Mouse (Mus musculus) heart, embryonic 10.5 days (tissue): ENCODE measurements around the gene Hoxa7. TPM values are rescaled to one million over a fixed set of nuclear protein-coding genes. Genes with fewer than 3 reads are reported as not detected.
A peak's percentile ranks its signal among the peaks of the same experiment; 100 is the strongest.

Experiments
- DNase-seq: peaks from one replicate; pipeline ENCODE4 v3.0.0-alpha.2; 2017; ENCODE audit warnings: low spot score
- H3K27ac ChIP-seq: fragments of 300-500 bp; sonication (generic); 2 replicates; pipeline ENCODE4 v1.5.1; 2016; ENCODE audit warnings: mild to moderate bottlenecking
- H3K27me3 ChIP-seq: fragments of 300-500 bp; sonication (generic); 2 replicates; pipeline ENCODE4 v1.6.1; 2016; ENCODE audit warnings: mild to moderate bottlenecking; ENCODE audit not compliant: poor library complexity, insufficient read depth, severe bottlenecking
- H3K36me3 ChIP-seq: fragments of 300-500 bp; sonication (generic); 2 replicates; pipeline ENCODE4 v1.6.1; 2016; ENCODE audit warnings: mild to moderate bottlenecking, moderate library complexity
- H3K4me1 ChIP-seq: fragments of 300-500 bp; sonication (generic); 2 replicates; pipeline ENCODE4 v1.6.1; 2016; ENCODE audit warnings: mild to moderate bottlenecking
- H3K4me3 ChIP-seq: fragments of 300-500 bp; sonication (generic); 2 replicates; pipeline ENCODE4 v1.5.1; 2016; ENCODE audit warnings: mild to moderate bottlenecking, moderate library complexity
- H3K9me3 ChIP-seq: fragments of 300-500 bp; sonication (generic); 2 replicates; pipeline ENCODE4 v1.6.1; 2016; ENCODE audit warnings: mild to moderate bottlenecking, moderate library complexity
- WGBS: fragments of 180-500 bp; shearing (Covaris S2); methylation state at CpG from one replicate; pipeline ENCODE4 v1.1.7; 2016; 5-methylcytosine and 5-hydroxymethylcytosine counted together
- polyA plus RNA-seq: library from polyadenylated mRNA; unstranded; fragments of >200 nt; fragmentation: Nextera tagmentation; extraction: Ambion mirVana; gene quantifications from 2 replicates; pipeline ENCODE4 v1.2.1, GENCODE M21; 2016

Gene Hoxa7
- polyA plus RNA-seq, result 0.11 and 2.5 TPM in 2 replicates

GRCm38 (mm10) chr6:52221337-52221992, at the start of gene Hoxa7:
TSS of gene Hoxa7 (minus strand) at chr6:52221854.
- peaks cover 100% of the 10 kb centered on the region for H3K27me3 ChIP-seq
- H3K36me3 ChIP-seq, result no peaks in the 10 kb centered on the region
- peaks cover 28% of the 10 kb centered on the region for H3K4me1 ChIP-seq
- H3K4me3 ChIP-seq, result peak within 1 kb of the TSS; percentile 57
- H3K9me3 ChIP-seq, result no peaks in the 10 kb centered on the region
- no peak for DNase-seq
- H3K27ac ChIP-seq, result no peak within 1 kb of the TSS
- WGBS, result under 1% methylated on average over 46 of the region's 46 CpGs

DNA sequence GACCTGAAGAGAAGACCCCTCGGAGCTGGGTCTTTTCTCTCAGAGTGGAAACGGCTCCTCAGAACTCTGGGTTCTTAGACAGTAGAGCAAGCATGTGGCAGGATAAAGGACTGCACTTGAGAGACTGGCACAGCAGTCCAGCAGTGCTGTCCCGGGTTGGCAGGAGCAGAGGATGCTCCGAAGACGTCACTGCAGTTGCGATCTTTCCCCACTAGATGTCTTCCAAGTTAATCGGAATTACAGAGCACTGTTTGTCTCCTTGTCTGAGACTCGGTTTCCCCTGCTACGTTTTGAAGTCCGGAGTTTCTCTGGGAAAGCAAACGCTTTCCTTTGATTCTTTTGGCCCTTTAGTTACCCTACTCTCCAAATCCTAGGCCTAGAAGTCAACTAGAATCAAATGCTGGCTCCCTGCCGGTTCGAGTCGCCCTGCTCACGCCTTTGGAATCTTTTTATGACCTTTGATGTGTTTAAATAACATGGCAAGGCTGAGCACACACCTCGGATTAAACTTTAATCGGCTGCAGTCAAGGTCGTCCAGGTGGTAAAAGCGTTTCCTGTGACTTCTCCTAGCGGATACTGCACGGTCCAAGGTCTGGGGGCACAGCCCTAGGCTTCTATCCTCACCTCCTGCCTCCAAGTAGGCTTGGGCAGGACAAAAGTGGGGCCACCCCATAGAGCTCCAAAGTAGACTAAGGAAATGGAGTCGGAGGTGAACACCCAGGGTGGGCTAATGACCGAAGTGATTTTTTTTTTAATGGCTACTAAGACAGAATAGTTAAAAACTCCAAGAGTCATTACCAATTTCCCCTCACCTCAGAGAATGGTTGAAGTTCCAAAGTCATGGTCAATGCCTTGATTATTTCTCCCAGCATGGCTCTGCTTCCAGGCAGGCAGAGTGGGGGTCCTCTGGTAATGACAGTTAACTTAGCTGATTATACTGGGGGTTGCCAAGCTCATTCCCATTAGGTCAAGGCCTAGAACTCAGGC, 49.1 kb upstream of the Hoxa7 start:
- H3K36me3 ChIP-seq, result no peaks in the 10 kb centered on the region
- H3K27ac ChIP-seq, result no peak overlapping the region
- 6% methylated on average over 23 of the region's 23 CpGs for WGBS
- DNase-seq, result peak; percentile 74
- H3K4me1 ChIP-seq, result peaks cover 8% of the 10 kb centered on the region; the same call in 1 of the 2 replicates
- H3K27me3 ChIP-seq, result peaks cover 98% of the 10 kb centered on the region
- H3K4me3 ChIP-seq, result no peak overlapping the region
- H3K9me3 ChIP-seq, result no peaks in the 10 kb centered on the region

GRCm38 (mm10) chr6:52268756-52269155, 47.1 kb upstream of the Hoxa7 start:
- peaks cover 3% of the 10 kb centered on the region; the same call in 1 of the 2 replicates for H3K4me1 ChIP-seq
- H3K36me3 ChIP-seq, result no peaks in the 10 kb centered on the region
- H3K9me3 ChIP-seq, result no peaks in the 10 kb centered on the region
- H3K4me3 ChIP-seq, result no peak overlapping the region
- H3K27ac ChIP-seq, result no peak overlapping the region
- peak; percentile 35 for DNase-seq
- H3K27me3 ChIP-seq, result peaks cover 98% of the 10 kb centered on the region
- WGBS, result 4% methylated on average over 3 of the region's 3 CpGs

- Histone ChIP-seq H3K4me3 (no peak overlapping the region), H3K36me3 (no peaks in the 10 kb centered on the region), H3K27me3 (peaks cover 98% of the 10 kb centered on the region), H3K9me3 (no peaks in the 10 kb centered on the region), H3K27ac (no peak overlapping the region), H3K4me1 (no peaks in the 10 kb centered on the region)
- 2% methylated on average over 7 of the region's 7 CpGs for WGBS
- DNase-seq, result peak; percentile 69
Observed at GRCm38 (mm10) chr6:52268341-52268740, 46.7 kb upstream of the Hoxa7 start.

DNA sequence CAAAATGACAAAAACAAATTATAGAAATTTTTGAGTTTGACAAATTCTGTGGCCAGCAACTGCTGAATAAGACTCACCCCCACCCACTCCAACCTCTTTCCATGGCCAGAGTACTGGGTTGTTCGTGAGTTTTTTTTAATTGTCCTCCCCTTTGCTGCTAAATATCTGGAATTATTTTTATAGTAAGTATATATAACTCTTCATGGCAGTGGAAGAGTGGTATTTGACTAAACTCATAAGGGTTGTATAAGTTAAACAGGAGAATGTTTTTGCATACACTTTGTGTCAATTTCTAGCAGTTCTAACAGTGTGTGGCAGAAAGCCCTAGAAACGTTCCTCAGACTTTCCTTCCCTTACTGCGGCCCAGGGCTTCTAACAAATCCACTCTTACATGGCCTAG, 46.0 kb upstream of the Hoxa7 start:
- 5% methylated on average over 3 of the region's 3 CpGs for WGBS
- Histone ChIP-seq H3K4me3 (no peak overlapping the region), H3K4me1 (no peaks in the 10 kb centered on the region), H3K27me3 (peaks cover 98% of the 10 kb centered on the region), H3K9me3 (no peaks in the 10 kb centered on the region), H3K27ac (no peak overlapping the region), H3K36me3 (no peaks in the 10 kb centered on the region)
- no peak for DNase-seq

- H3K4me1 ChIP-seq, result no peaks in the 10 kb centered on the region
- peaks cover 98% of the 10 kb centered on the region for H3K27me3 ChIP-seq
- no peak overlapping the region for H3K4me3 ChIP-seq
- no peaks in the 10 kb centered on the region for H3K36me3 ChIP-seq
- H3K27ac ChIP-seq, result no peak overlapping the region
- WGBS, result 17% methylated on average over 5 of the region's 5 CpGs
- DNase-seq, result no peak
- H3K9me3 ChIP-seq, result no peaks in the 10 kb centered on the region
Observed at GRCm38 (mm10) chr6:52267221-52267620, 45.6 kb upstream of the Hoxa7 start.

GRCm38 (mm10) chr6:52266666-52266985, 45.0 kb upstream of the Hoxa7 start:
- no peaks in the 10 kb centered on the region for H3K36me3 ChIP-seq
- no peaks in the 10 kb centered on the region for H3K9me3 ChIP-seq
- 1% methylated on average over 9 of the region's 9 CpGs for WGBS
- peaks cover 99% of the 10 kb centered on the region for H3K27me3 ChIP-seq
- DNase-seq, result no peak
- H3K4me3 ChIP-seq, result no peak overlapping the region
- no peak overlapping the region for H3K27ac ChIP-seq
- no peaks in the 10 kb centered on the region for H3K4me1 ChIP-seq

DNA sequence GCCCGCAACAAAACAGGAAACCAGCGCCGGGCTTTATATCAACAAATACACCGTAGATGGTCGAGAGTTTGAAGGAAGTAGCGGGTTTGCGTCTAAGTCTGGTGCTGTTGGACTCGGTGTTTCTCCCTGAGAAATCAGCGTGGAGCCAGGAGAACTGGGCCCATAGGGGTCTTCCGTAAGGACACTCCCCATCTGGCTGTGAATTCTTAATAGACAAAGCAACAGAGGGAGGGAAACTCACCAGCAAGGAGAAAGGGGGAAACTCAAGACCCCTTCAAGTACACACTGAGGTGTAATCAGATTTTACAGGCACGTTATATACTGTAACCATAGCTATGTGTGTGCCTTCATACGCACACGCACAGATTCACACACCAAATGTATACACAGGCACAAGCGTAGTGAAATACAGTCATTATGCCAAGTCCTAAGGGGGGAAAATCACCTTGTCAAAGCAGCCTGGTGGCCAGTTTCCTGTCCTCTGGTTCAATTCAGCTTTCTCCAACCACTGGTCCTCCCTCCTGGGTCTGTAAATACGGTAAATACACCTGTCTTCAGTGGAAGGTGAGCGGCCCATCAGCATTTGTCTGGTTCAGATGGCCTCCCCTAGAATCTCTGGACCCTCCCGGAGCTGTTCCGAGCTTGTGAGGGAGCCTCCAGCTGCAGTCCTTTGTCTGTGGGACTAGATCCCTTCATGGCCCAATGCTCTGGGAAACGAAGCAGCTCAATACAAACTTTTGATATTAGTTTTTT, 44.4 kb upstream of the Hoxa7 start:
- Histone ChIP-seq H3K27me3 (peaks cover 99% of the 10 kb centered on the region), H3K4me3 (no peak overlapping the region), H3K27ac (no peak overlapping the region), H3K4me1 (peaks cover 3% of the 10 kb centered on the region; the same call in 1 of the 2 replicates), H3K9me3 (no peaks in the 10 kb centered on the region), H3K36me3 (no peaks in the 10 kb centered on the region)
- 1% methylated on average over 19 of the region's 19 CpGs for WGBS
- peak; percentile 73 for DNase-seq

DNA sequence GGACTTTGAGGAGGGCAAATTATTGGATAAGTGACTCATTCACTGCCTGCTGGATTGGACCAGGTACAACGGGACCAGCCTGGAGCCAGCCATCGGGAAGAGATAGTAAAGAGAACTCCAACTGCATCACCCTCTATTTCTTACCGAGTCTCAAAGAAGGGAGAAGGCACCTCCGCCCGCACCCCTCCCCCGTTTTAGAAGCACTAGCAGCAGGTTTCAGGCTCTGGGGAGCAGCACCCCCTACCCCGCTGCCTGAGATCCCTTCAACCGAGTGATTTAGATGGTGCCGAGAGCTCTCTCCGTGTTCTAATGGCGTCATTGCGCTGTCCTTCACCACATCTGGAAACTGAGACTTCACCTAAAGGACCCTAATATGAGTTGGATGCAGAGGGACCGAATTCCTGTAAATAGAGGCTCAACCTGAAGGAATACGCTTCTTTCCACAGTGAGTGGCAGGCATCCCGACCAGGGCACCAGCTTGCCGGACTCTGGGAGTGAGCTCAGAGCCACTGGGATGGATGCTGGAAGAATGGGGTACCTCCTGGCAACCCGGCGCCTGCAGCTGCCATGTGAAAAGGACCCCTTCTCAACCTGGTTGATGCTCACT, 43.8 kb upstream of the Hoxa7 start:
- peak; percentile 72 for DNase-seq
- 2% methylated on average over 18 of the region's 18 CpGs for WGBS
- Histone ChIP-seq H3K27ac (no peak overlapping the region), H3K27me3 (peaks cover 99% of the 10 kb centered on the region), H3K4me1 (peaks cover 7% of the 10 kb centered on the region; the same call in 1 of the 2 replicates), H3K36me3 (no peaks in the 10 kb centered on the region), H3K4me3 (no peak overlapping the region), H3K9me3 (no peaks in the 10 kb centered on the region)

DNA sequence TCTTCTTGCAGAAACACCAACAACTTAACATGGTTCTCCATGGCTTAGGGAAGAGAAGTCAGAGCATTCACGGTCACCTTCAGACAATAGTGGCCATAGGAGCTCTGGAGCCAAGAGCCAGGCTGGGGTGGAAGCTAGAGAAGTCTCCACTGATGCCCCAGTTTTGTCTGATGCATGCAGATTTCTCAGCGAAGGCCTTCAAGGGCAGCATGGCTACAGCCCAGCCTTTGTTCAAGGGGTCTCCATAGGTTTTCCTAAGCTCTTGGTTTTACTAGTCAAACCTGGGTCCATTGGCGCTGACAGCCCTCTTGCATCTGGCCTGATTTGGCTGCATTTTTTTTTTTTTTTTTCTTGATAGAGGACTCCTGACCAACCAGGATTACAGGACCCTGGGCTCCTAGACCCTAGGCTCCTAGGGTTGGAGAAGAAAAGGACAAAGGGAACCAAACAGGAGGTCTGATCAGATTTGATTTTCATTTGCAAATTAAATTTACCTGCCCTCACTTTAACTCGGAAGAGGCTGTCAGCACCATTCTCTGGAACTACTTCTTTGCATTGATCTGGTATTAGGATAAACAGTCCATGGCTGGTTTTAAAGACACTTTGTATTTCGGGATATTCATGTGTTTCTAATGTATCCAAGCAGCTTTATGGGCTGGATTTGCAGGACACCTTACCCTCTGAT, 42.6 kb upstream of the Hoxa7 start:
- H3K27ac ChIP-seq, result no peak overlapping the region
- no peaks in the 10 kb centered on the region for H3K9me3 ChIP-seq
- H3K4me1 ChIP-seq, result peaks cover 14% of the 10 kb centered on the region

GRCm38 (mm10) chr6:52263321-52263585, 41.6 kb upstream of the Hoxa7 start:
- Histone ChIP-seq H3K27me3 (peaks cover 97% of the 10 kb centered on the region), H3K4me3 (no peak overlapping the region), H3K9me3 (no peaks in the 10 kb centered on the region)

More for the DNA sequence above, 42.6 kb upstream of the Hoxa7 start:
- Histone ChIP-seq H3K4me3 (no peak overlapping the region), H3K36me3 (no peaks in the 10 kb centered on the region), H3K27me3 (peaks cover 97% of the 10 kb centered on the region)
- DNase-seq, result peak; percentile 69
- 3% methylated on average over 5 of the region's 5 CpGs for WGBS

More at GRCm38 (mm10) chr6:52263321-52263585, 41.6 kb upstream of the Hoxa7 start:
- Histone ChIP-seq H3K27ac (no peak overlapping the region), H3K36me3 (no peaks in the 10 kb centered on the region), H3K4me1 (peaks cover 14% of the 10 kb centered on the region)
- DNase-seq, result peak; percentile 67
- WGBS, result 0% methylated on average over 6 of the region's 6 CpGs
